Mouse (Mus musculus): ENCODE data around the gene Gpn2.

Gene Gpn2

DNA sequence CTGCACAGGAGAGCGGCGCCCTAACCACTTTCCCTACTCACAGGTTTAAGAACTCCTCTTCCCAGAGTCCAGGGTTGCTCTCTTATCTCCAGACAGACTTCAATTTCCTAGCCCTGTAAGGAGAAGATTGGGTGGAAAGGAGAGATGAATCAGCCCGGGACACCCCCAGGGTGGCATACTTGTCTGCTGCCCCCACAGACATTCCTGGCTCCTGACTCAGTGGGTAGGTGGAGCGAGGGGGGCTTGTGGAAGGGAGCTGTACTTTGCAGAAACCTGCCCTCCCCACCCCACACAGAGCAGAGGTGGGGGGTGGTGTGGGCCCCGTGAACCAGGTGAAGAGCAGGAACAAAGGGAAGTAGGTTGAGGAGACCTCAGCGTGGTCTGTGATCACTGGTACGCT is 11.4 kb downstream of the Gpn2 start:
- no peak for DNase-seq

DNA sequence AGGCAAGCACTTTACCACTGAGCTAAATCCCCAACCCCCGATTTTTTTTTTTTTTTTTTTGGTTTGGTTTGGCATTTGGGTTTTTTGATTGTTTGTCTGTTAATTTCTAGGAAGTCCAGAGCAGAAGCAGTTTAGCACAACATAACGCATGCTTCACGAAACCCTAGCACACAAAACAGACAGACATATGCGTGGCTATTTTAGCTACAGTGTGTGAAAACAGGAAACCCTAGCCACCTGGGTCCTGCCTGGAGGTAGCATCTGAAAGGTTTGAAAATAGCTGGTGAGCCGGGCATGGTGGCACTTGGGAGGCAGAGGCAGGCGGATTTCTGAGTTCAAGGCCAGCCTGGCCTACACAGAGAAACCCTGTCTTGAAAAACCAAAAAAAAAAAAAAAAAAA is 11.9 kb downstream of the Gpn2 start:
- no peak for DNase-seq

DNA sequence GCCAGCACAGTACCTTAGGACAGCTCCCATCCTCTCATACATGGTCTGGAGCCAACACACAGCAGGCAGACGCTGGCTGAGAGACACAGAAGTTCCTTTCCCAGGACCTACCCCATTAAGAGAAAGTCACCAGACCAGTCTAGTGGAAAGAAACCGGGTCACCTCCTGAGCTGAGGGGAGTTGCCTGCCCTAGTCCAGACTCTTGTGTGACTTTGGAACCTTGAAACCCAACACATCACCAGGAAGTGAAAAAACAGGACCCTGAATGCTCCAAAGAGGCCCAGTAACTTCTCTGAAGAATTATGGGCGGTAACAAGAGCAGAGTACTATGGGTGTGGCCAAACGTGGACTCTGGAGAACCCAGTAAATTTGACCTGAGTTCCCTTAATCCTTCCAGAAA is 14.5 kb downstream of the Gpn2 start:
- DNase-seq = no peak

DNA sequence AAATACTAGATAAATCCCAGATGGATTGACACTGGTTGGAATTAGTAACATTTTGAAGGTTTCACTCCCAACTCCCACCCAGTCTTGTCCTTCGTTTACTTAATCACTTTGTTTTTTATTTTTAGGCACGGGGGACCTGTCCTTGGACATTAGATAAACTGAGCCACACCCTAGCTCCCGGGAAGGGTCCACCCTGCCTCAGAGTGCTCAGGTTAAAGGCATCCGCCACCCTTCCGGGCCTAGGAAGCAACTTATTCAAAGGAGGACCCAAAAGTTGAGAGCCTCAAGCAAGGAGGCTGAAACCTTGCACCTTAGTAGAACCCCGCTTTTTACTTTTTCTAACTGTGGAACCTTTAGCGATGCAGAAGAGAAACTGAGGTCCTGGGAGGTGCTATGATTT is 15.0 kb downstream of the Gpn2 start:
- DNase-seq = no peak

DNA sequence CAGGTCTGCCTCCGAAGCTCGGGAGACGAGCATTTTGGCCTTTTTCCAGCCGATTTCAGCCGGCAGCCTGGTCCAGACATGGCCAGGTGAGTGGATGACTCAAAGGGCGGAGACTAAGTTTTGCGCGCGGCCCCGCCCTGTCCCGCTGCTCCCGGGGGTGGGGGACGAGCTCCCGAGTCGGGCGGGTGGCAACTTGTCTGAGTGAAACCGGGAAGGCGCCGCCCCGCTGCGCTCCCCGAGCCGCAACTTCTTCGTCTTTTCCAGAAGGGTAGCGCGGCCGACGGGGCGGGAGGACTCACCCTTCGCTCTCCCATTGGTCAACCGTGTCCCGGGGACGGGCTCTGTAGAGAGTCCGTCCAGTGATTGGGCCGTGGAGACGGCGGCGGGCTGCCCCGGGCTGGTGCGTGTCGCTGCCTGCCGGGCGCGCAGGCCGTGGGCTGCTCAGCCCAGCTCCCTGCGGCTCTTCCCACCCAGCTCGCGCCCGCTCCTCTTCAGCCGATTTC is 15.5 kb downstream of the Gpn2 start:
- peak; percentile 69 for DNase-seq

DNA sequence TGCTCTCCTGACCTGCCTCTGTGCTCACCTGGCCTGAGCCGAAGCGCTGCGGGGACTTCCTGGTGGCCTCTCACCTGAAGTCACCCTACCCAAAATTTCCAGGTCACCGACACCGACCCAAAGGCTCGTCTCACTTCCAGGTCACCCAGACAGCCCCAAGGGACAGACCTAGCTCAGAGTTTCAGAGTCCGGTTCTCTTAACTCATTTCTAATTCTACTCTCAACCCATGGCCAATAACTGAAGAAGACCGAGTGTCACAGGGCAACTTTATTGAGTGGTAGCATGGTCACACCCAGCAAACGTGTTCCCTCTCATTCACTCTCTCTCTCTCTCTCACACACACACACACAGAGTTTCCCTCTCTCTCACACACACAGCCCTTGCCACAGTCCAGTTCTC is 16.1 kb downstream of the Gpn2 start:
- DNase-seq = no peak

DNA sequence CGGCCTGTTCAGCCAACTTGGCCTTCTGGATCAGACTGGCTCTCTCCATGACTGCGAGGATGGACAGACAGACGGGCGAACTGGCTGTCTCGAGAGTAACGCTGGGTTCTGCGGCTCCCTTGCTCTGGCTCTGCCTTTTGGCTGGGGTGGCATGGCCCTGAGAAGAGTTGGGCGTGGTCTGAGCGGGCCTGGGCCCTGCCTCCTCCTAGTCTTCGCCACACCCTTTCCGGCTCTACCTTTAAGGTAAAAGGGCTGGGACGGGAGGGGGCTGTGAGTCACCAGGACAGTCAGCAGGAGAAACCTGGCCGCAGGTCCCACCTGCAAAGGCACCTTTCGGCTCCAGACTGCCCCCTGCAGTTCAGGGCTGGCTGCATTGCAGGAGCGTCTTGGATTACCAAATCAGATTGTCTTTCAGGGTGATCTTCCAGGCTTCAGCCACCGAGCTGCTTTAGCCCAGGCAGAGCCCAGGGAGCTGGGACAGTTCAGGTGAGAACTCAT is 17.6 kb downstream of the Gpn2 start, which contains the start of gene Sfn:
Gene Sfn (minus strand): TSS at position 448 of the 498 bp plus-strand sequence.
- peak; percentile 45 for DNase-seq

DNA sequence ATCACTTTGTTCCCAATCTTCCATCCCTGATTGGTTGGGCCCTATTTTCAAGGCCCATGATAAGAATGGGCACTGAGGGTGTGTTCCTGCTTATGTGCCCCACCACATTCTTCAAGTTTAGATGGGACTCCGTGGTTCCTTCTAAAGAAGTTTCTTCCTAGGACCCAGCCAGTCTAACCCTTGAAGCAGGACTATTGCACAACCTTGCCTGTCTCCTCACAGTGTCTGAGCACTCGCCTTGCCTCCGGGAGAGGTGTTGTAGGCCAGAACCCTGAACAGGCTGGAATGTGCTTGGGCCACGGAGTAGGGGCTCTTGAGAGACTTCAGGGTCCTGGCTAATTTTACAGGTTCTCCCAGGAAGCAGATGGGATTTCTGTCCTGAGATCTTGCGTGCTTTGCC is 18.9 kb downstream of the Gpn2 start:
- no peak for DNase-seq

DNA sequence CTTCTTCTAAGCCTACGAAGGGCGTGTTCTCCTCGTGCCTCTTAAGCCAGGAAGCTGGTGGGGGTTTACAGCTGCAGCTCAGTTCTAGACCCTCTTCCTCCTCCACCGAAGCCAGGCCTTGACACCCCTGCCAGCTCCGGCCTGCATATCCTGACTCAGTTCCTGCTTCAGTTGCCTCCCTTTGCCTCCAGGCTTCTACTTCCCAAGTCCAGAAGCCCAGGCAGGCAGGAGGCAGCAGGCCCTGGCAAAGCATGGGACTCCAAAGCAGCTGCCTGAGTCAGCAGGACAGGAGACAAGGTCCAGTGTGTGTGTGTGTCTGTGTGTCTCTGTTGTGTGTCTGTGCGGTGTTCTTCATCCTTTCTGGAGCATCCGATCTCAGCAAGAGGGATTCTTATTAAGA is 20.0 kb downstream of the Gpn2 start:
- DNase-seq = no peak

DNA sequence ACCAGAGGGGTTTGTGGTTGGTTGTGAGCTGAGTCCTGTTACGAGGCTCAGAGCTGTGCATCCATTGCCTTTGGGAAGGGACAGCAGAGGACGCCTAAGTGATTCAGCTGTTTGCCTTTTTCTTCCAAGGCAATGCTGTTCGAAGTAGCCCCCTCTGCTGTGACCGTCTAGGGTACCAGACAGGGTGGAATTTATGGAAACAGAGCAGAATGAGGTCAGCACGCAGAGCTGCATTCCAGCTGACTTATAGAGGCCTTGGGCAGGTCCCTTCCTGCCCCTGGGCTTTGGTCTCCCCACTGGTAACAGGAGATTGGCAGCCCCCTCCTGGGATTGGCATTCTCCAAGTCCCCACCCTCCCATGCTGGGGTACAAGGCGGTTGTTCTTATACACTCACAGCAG is 20.7 kb downstream of the Gpn2 start:
- DNase-seq = no peak

DNA sequence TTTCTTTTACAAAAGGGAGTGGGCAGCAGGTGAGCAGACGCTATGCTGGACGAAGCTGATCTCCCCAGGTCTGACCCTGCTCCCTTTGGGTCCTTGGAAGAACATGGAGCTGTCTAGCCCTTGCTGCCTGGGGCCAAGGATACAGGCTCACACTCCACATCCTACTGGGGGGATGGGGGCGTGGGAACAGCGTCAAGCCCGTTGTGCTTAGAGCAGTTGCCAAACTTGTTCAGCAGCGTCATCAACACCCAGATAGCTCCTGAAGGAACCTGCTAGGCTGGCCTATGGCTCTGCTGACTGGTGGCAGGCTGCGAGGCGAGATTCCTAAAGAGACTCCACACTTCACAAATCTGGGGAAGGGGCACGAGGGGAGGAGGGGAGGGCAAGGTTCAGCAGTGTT is 21.2 kb downstream of the Gpn2 start:
- no peak for DNase-seq

DNA sequence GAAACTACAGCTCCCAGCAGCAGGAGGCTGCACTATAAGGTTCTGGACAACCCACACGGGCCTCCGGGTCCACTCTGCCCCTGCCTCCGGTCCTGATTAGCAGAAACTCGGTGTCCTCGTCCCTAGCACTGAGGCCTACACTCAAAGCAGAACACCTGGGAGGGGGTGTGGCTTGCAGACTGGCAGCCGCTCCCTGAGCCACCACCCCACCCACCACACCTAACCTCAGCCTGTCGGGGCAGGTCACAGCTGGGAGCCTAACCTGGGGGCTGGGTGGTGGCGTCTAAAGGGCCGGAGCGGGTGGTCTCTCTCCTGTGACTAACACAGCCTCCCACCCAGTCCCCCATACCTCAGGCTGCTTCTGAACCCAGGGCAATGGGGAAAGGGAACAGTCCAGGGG is 23.1 kb downstream of the Gpn2 start:
- DNase-seq = no peak

DNA sequence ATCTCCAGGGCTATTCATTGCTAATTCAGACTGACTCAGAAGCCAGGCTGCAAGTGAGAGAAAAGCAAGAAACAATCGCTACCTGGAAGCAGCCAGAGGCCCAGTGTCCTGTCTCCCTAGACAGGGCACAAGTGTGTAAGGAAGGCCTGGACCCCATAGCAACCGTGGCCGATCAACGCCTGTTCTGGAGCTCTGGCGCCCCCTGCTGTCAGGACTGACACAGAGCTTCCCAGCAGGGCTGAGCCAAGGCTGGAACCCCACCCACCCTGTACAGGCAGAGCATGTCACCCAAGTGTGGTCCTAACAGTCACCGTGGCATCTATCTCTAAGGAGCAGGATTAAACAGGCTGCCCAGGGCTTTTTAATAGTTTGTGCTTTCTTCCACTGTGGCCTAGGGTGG is 25.6 kb downstream of the Gpn2 start:
- DNase-seq = peak; percentile 70

DNA sequence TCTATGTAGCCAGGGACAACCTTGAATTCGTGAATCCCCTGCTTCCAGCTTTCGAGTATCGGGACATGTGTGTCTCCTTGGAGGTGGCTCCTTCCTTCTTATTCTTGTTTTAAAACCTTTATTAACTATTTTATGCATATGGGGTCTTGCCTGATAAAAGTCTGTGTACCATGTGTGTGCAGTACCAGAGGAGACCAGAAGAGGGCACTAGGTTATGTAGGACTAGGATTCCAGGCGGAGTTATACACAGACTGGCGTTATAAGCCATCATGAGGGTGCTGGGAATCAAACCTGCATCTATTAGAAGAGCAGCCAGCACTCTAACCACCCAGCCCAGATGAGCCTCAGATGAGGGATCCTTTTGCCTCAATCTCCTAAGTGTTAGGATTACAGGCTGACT is 27.7 kb downstream of the Gpn2 start:
- no peak for DNase-seq

DNA sequence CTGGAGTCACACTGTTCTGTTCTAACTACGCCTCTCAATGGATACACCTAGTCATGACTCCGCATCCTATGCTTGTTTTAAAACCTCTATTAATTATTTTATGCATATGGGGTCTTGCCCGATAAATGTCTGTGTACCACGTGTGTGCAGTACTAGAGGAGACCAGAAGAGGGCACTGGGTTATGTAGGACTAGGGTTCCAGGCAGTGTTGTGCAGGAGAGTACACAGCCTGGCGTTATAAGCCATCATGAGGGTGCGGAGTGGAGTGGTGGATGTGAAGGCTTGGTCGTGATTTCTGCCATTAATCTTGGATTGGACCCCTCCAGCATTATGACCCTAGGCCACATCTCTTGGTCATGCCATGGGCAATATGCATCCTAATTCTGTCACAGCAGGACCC is 28.3 kb downstream of the Gpn2 start:
- no peak for DNase-seq

DNA sequence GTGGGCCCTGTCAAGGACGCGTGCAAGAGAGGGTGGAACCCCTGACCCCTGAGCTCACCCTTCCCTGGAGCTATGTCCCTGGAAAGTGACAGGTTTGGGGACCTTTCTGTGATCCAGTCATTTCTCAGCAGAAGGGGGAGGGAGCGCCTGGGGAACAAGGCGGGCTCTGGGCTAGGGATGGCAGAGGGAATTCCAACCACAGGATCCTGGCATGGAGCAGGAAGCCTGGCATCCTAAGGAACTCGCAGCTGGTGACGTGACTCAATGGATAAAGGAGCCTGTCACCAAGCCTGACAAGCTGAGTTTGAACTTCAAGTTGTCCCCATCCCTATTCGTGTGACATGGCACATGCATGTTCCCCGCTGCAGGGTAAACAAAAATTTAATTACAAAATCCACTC is 28.9 kb downstream of the Gpn2 start:
- DNase-seq = no peak

DNA sequence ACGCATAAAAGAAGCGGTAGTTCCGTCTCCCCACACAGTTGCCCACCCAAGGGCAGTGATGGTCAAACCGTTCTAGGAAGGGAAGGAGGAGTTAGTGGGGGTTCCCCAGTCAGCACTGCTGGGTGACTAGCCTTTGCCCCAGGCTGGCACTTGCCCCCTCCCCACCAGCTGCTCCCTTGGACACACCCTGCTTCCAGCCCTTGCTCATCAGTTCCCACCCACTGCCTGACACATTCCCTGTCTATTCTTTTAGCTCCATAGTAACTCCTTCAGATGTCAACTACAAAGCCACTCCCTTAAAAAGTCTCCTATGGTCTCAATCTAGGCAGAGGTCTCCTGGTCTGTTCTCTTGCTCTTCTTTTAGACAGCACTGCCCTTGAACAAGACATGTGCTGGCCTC is 29.7 kb downstream of the Gpn2 start:
- no peak for DNase-seq

DNA sequence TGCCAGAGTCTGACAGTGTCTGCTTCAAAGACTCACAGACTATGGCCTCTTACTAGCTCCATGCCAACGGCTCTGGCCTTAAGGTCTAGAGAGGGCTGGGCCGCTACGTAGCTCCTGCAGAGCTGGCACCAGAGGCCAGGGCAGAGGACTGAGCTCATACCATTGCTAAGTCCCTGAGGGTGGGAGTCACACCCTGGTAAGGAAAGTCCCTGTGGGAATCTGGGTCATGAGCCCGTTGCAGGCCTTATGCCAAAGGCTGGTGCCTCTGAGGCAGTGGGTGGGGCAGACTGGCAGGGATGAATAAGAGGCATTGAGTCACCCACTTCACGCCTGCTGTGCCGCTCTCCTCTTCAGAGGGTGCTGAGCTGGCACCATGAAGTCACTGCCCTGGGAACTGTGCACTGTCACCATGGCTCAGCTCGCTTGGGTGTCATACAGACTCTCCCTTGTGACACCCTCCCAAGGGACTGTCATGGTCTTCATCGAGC is 30.2 kb downstream of the Gpn2 start:
- DNase-seq = no peak

DNA sequence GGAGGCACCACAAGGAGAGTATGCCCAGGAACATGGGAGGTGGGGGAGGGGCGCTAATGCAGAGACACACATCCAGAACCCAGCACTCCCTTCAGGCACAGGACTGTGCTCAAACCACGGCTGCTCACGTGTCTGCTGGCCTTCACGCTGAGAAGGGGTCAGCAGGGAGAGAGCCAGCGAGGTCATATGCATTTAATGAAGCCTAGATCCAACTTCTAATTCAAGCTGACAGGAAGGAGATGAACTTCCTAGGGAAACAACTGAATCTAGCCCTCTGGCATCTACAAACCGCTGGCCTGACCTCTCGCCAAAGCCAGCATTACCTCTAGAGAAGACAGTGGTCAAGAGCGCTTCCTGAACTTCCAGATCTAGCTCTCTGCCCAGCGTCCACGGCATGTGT is 31.3 kb downstream of the Gpn2 start:
- no peak for DNase-seq

DNA sequence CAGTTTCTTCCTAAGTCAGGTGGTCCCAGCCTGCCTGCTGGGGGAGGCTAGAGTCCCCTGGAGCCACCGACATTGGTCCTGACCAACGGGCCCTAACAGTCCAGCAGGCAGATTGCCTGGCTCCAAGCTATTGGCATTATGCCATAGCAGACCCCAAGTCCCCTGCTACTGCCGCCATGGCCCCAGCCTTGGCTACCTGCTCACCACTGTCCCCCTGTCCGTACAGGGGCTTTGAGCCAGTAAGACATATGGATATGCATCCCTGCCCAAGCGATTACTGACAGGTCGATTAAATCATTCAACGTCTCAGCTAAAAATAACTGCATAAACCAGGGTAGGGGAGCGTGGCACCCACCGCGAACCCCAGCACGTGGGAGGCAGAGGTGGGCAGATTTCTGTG is 33.8 kb downstream of the Gpn2 start:
- DNase-seq = no peak

DNA sequence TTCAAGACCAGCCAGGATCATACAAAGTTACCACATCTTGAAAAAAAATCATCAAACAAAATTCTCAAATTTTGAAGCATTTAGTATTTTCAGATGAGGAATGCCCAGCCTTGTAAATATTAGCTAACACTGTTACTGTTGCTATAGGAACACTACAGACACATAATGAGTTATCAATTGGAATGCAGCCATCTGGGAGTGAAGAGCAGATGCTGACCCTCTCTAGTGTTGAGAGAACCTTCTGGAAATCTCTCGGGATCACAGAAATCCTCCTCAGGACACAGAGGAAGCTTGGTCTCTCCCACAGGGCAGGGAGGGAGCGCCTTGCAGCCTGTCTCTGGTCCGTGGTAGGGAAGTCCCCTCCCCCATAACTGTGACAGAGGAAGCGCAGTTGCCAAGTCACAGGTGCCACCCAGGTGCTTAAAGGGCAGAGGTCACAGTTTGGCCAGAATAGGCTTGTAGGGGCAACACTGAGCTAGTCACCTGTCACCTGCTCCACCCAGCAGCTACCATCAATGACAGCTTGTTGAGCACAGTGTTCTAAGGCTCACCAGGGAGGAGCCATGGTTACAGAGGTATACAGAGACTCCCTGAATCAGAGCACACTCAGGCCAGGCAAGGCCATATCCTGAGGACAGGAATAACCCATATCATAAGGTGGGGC is 35.4 kb downstream of the Gpn2 start:
- no peak for DNase-seq

DNA sequence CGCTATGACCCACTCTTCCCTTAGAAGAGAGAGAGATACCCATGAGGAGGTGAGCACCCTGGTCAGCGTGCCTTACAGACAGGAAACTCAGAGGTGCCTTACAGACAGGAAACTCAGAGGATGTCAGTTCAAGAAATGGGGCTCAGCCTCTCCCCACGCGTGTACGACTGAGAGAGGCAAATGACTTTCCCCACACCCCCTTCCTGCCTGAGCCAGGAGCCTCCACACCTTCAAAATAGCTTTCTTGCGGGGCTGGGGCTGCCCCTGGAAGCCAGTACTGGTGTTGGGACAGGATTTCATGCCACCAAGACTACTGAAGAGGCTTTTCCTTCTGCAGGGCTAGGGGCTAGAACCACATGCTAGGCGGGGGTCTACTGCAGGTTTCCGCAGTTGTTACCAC is 36.5 kb downstream of the Gpn2 start:
- no peak for DNase-seq

DNA sequence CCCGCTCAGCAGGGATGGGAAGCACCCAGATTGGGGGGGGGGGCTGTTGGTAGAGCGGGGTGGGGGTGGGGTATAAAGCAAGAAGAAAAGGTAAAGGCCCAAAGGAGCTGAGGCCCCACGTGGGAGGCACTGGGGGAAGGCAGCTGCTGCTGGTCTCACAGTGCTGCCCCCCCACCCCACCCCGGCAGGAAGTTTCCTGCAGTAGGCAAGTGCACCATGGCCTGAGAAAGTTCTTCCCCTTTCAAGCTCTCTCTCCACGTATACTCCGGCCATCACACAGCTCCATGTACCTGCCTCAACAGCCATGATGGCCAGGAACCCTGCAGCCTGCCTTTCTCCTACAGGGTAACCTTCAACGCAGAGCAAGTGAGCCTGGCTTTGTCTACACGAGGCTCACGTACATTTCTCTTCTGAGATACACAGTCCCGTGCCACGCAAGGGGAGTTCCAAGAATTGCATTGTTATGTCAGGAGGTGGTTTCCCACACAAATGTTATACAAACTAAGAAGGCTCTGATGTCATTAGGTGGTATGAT is 38.1 kb downstream of the Gpn2 start:
- DNase-seq = no peak

DNA sequence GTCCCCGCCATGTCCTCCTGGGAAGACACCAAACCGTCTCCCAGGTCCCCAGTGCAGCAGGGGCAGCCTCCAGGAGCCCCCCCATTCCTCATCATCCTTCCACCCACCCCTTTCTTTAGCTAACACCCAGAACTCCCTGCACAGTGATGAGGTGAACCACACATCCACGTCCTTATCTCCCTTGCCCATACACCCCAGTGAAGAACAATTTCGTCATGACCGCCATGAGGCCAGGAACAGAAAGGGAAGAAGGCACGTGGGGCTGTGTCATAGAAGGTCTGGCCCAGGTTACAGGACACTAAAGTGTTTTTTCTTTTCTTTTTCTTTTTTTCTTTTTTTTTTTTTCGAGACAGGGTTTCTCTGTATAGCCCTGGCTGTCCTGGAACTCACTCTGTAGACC is 40.7 kb downstream of the Gpn2 start:
- no peak for DNase-seq

DNA sequence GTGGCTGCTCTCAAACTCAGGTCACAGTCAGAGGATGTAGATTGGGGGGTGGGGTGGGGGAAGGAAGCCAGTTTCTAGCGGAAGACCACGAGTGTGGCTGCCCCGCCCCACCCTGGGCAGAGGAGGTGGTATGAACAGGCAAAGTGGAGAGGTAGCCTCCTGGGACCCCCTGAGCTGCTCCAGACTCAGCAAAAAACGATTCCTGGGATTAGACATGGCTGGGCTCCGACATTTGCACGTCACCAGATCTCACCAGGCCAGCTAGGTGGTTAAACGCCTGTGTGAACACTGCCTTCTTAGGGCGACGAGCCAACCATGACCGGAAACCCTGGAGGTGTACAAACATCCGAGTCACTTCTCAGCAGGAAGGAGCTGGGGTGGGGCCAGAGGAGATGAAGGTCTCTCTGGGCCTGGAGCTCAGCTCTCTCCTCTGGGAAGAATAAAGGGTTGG is 41.5 kb downstream of the Gpn2 start:
- peak; percentile 42 for DNase-seq
